Mouse (Mus musculus) gastrocnemius, postnatal 10 days (tissue): ENCODE results near the gene G6pc. TPM values are rescaled to one million over a fixed set of nuclear protein-coding genes. Genes with fewer than 3 reads are reported as not detected.
A peak's percentile ranks its signal among the peaks of the same experiment; 100 is the strongest.
"Not testable (repeated sequence)": the region's sequence is repeated elsewhere in the genome, so short reads cannot be mapped to it uniquely, and the experiment has no call there.

Experiments used
- DNase-seq: peaks from one replicate; pipeline ENCODE4 v3.0.0; 2021; ENCODE audit warnings: mixed read lengths
- long read RNA-seq, 2 experiments: library from polyadenylated mRNA; stranded (forward); transcript quantifications; one replicate each; pipeline ENCODE4 v2.0.0; 2021
- total RNA-seq, 2 experiments: library from RNA; stranded (reverse); gene quantifications; 2 replicates each; pipeline ENCODE4 v1.2.3; 2021

The G6pc gene
- under 1 TPM in 1 of 2 experiments, not detected in 1; 0.14 TPM for total RNA-seq
- long read RNA-seq, experiment 1 = 0 reads
- long read RNA-seq, experiment 2 = 0 reads

DNA sequence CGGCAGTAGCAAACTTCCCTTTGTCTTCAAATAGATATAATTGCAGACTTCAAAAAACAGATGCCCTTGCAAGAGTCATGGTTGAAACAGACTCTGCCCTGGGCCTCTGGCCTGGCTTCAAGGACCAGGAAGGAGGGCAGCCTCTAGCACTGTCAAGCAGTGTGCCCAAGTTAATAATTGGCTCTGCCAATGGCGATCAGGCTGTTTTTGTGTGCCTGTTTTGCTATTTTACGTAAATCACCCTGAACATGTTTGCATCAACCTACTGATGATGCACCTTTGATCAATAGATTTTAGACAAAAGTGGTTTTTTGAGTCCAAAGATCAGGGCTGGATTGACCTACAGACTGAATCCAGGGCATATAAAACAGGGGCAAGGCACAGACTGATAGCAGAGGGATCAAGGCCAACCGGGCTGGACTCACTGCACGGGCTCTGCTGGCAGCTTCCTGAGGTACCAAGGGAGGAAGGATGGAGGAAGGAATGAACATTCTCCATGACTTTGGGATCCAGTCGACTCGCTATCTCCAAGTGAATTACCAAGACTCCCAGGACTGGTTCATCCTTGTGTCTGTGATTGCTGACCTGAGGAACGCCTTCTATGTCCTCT, at the start of gene G6pc:
G6pc (plus strand) TSS at position 236 of the 610 bp plus-strand sequence.
- no peak for DNase-seq

DNA sequence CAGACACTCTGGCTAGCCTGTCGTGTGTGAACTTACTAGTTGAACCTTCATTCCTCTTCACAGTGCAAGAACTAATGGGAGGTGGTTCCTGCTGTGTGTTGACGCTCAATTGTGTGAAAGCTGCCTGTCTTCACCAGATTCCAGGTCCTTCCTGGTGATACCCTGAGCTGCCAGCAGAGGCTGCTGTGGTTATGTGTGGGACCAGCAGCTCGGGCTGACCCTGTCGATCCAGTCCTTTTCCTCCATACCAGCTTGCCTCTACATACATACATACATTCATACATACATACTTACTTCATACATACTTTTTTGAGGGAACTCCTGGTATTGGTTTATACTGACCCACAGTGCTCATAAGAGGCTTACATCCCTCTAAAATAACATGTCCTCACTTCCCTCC, 43.8 kb upstream of the G6pc start:
- peak; percentile 71 for DNase-seq

GRCm38 (mm10) chr11:101324763-101325162, 42.6 kb upstream of the G6pc start, which contains the start of gene Aoc2:
Gene Aoc2, plus strand, starts transcription at chr11:101325063.
- DNase-seq = no peak

DNA sequence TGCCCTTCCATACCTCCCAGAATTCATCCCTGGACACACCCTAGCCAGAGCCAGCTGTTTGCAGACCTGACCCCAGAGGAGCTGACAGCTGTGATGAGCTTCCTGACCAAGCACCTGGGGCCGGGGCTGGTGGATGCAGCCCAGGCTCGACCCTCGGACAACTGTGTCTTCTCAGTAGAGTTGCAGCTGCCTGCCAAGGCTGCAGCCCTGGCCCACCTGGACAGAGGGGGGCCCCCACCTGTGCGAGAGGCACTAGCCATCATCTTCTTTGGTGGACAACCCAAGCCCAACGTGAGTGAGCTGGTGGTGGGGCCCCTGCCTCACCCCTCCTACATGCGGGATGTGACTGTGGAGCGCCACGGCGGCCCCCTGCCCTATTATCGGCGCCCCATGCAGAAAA, 42.2 kb upstream of the G6pc start:
- DNase-seq = not testable (repeated sequence)

DNA sequence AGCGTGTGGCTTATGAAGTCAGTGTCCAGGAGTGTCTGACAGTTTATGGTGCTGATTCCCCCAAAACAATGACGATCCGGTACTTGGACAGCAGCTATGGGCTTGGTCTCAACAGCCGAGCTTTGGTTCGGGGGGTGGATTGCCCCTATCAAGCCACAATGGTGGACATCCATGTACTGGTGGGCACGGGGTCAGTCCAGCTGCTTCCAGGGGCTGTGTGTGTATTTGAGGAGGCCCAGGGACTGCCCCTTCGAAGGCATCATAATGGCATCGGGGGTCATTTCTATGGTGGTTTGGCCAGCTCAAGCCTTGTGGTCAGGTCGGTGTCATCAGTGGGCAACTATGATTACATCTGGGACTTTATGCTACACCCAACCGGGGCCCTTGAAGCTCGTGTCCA, 41.2 kb upstream of the G6pc start:
- no peak for DNase-seq

DNA sequence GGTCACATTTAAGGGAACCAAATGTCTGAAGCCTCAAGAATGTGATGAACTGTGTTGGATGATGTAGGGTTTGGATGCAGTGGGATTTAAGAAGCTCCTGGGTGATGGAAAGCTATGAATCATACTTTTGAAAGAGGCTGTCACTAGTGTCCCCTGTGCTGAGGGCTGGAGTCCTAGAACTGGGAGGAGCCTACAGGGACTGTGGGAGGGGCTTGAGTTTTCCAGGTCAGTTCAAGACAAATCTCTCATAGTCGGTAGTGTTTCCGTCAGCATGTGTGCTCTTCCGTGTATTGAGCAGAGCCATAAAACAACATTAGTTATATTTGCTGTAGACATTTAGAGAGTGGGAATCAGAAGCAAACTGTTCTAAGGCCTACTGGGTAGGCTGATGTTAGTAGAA, 40.0 kb upstream of the G6pc start:
- no peak for DNase-seq

GRCm38 (mm10) chr11:101328941-101329635, 38.3 kb upstream of the G6pc start:
- peak; percentile 70 for DNase-seq

GRCm38 (mm10) chr11:101330371-101330924, 36.9 kb upstream of the G6pc start, which contains the start of gene Aoc3:
Gene Aoc3, plus strand, starts transcription at chr11:101330605.
- DNase-seq = no peak

DNA sequence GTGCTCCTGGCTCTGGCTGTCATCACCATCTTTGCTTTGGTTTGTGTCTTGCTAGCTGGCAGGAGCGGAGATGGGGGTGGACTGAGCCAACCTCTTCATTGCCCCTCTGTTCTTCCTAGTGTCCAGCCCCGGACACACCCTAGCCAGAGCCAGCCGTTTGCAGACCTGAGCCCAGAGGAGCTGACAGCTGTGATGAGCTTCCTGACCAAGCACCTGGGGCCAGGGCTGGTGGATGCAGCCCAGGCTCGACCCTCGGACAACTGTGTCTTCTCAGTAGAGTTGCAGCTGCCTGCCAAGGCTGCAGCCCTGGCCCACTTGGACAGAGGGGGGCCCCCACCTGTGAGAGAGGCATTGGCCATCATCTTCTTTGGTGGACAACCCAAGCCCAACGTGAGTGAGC, 36.4 kb upstream of the G6pc start:
- not testable (repeated sequence) for DNase-seq

- DNase-seq = no peak
Observed at GRCm38 (mm10) chr11:101332537-101332936, 34.8 kb upstream of the G6pc start.

- no peak for DNase-seq
Observed at GRCm38 (mm10) chr11:101334023-101334422, 33.3 kb upstream of the G6pc start.

- no peak for DNase-seq
Observed at GRCm38 (mm10) chr11:101334516-101334915, 32.8 kb upstream of the G6pc start.

GRCm38 (mm10) chr11:101335685-101336084, 31.7 kb upstream of the G6pc start:
- DNase-seq = no peak

GRCm38 (mm10) chr11:101338123-101338760, 29.1 kb upstream of the G6pc start:
- DNase-seq = no peak

DNA sequence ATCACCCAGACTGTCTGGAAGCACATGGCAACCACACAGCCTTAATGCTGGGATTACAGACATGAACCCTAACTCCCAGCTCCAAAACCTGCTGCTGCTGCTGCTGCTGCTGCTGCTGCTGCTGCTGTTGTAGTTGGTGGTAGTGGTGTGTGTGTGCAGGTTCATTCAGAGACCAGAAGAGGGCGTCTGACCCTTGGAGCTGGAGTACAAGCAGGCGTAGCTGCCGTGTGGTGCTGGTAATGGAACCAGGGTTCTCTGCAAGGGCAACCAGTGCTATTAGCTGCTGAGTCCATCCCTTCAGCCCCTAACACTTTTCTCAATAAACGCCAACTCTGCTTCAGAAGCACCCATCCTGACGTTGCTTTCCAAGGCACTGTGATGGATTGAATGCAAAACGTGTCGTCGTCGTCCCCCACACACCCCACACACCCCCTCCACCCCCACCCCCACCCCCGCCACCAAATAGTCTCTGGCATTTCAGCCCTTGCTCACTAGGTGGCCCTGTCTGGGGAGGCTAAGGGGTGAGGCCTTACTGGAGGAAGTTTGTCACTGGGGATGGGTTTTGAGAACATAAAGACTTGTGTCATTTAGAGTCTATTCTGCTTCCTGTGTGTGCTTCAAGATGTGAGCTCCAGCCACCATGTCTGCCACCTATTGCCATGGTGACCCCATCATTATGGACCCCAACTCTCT, 20.1 kb upstream of the G6pc start:
- no peak for DNase-seq

DNA sequence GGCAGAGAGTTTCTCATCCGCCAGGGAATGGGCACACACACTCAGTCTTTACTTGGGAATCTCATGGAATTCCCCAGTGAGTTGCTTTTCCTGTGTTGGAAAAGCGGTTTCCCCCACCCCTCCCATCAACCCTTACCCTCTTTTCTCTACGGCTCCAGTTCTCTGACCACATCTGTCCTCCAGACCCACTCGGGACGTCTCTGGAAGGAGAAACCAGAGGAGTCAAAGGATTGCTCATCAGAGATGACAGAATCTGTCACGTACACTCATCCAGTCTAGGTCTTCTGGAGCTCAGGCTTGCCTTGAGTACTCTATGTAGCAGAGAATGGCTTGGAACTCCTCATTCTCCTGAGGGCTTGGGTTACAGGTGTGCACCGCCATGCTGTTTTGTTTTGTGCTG, 18.6 kb upstream of the G6pc start:
- DNase-seq = no peak

- DNase-seq = no peak
Observed at GRCm38 (mm10) chr11:101349216-101349615, 18.1 kb upstream of the G6pc start.

GRCm38 (mm10) chr11:101351100-101351720, 16.2 kb upstream of the G6pc start:
- no peak for DNase-seq

DNA sequence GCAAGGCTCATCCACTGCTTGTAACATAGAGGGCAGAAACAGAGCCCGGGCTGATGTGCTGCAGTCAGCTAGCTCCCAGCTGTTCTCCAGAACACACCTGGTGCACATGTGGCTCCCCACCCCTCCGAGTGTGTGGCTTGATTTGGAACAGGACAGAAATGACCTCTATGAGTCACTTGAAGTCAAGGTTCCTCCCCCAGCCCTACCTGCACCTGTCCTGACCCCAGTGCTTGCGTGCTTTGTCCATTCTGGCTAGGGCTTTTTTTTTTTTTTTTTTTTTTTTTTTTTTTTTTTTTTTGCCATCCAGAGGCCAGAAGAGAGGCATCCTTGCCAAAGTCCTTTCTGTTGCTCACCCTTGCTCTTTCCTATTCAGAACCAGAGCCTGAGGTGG, 15.6 kb upstream of the G6pc start:
- DNase-seq = no peak

- no peak for DNase-seq
Observed at GRCm38 (mm10) chr11:101353436-101353835, 13.9 kb upstream of the G6pc start.

DNA sequence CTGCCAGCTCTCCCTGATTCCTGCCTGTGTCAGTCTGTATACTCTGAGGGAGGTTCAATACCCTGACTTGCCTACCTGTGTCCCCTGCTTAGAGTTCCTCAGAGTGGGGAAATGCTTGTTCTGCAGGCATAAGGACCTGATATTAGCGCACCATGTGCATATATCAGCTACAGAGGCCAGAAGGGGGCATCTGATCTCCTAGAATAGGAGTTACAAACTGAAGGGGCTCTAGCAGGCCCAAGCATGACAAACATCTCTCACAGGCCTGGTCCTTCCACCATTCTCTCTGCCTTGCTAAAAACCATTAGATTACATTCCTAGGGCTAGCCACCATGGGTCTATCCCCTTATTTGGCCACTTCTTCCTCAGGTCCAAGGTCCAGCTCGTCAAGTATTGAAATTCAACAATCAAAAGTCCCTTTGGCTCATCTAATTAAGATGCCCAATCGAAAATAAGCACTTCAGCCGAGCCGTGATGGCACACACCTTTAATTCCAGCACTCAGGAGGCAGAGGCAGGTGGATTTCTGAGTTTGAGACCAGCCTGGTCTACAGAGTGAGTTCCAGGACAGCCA, 12.8 kb upstream of the G6pc start:
- no peak for DNase-seq

GRCm38 (mm10) chr11:101355916-101356315, 11.4 kb upstream of the G6pc start:
- DNase-seq = no peak
